Mouse (Mus musculus): ENCODE measurements around the gene Fubp3. TPM values are rescaled to one million over a fixed set of nuclear protein-coding genes. Genes with fewer than 3 reads are reported as not detected.

Fubp3 gene
- polyA plus RNA-seq, 1 experiment from 2014 or later: 102 TPM

DNA sequence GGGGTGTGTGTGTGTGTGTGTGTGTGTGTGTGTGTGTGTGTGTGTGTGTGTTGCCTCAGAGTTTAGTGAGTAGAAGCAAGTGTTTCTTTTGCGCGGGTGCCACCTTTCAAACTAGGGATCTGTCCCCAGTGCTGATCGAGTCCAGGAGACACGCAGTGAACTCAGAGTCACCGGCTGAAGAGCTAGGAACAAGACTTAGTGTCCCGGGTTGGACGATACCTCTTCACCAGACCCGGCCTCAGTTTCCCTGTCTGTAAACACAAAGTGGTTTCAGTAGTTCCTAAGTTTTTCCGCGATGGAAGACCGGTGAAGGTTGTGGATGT lies 69.0 kb downstream of the Fubp3 start:
- no peak for ATAC-seq (ENCODE audit: insufficient number of reproducible peaks, insufficient read depth, low FRiP score, low TSS enrichment, low read depth)
- H3K9ac ChIP-seq: no peak overlapping the region
- no peak overlapping the region; the same call in 1 of the 2 replicates for H3K4me2 ChIP-seq
- no peaks in the 10 kb centered on the region for H3K9me3 ChIP-seq
- peaks cover 100% of the 10 kb centered on the region for H3K27me3 ChIP-seq
- WGBS: under 1% methylated on average over 11 of the region's 11 CpGs
- peaks cover 39% of the 10 kb centered on the region for H3K4me1 ChIP-seq
- H3K4me3 ChIP-seq: 0 out of 2 replicates have a peak overlapping the region, but pooled peaks have one; percentile 20
- no peak overlapping the region for H3K27ac ChIP-seq
- no peaks in the 10 kb centered on the region for H3K36me3 ChIP-seq

DNA sequence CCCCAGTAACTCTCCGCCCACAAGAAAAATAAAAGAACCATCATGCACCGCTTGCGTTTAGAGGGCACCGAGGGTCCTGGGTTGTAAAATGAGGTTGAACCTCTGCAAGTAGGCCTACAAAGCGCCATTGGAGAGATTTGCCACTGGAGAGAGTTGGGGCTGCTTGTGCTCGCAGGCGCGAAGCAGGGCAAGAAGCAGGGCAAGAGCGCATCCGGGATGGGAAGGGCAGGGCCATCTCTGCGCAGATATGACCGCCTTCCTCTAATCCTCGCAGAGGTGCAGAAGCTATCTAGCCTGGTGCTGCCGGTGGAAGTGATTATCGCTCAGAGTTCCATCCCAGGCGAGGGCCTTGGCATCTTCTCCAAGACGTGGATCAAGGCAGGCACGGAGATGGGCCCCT lies 69.5 kb downstream of the Fubp3 start:
- Histone ChIP-seq H3K4me2 (no peak overlapping the region), H3K9ac (no peak overlapping the region), H3K36me3 (no peaks in the 10 kb centered on the region), H3K27ac (no peak overlapping the region), H3K27me3 (peaks cover 100% of the 10 kb centered on the region), H3K4me1 (peaks cover 34% of the 10 kb centered on the region), H3K4me3 (no peak overlapping the region), H3K9me3 (no peaks in the 10 kb centered on the region)
- ATAC-seq (ENCODE audit: insufficient number of reproducible peaks, insufficient read depth, low FRiP score, low TSS enrichment, low read depth): no peak
- 1% methylated on average over 18 of the region's 18 CpGs for WGBS

DNA sequence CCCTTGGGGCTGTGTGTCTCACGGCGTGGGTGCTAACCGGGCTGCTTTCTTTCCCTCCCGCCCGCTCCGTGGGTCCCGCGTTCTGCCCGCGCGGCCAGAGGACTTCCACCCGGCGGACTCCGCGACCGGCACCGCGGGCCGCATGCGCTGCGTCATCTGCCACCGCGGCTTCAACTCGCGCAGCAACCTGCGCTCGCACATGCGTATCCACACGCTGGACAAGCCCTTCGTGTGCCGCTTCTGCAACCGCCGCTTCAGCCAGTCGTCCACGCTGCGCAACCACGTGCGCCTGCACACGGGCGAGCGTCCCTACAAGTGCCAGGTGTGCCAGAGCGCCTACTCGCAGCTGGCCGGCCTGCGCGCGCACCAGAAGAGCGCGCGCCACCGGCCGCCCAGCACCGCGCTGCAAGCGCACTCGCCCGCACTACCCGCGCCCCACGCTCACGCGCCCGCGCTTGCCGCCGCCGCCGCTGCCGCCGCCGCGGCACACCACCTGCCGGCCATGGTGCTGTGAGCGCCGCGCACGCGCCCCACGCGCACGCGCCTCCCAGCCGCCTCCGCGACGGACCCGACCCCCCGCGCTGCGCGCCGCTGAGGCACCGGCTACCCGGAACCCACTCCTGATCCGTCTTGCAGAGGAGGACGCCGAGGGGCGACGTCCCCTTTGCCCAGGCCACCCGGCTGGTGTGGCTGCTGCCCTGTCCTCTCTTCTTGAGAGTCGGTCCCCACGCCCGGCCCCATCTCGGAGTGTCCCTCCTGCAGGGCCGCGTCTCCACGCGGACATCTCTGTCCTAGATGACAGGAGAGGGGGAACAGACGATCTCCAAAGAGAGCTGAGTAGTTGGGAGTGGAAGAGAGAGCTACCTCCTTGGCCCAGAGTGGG lies 81.8 kb downstream of the Fubp3 start:
- H3K9me3 ChIP-seq: peaks cover 4% of the 10 kb centered on the region; the same call in 1 of the 2 replicates
- H3K4me3 ChIP-seq: peak overlapping the region; percentile 62
- H3K4me1 ChIP-seq: peaks cover 12% of the 10 kb centered on the region
- peak overlapping the region; percentile 100 for H3K4me2 ChIP-seq
- H3K27me3 ChIP-seq: peaks cover 92% of the 10 kb centered on the region
- no peak for ATAC-seq (ENCODE audit: insufficient number of reproducible peaks, insufficient read depth, low FRiP score, low TSS enrichment, low read depth)
- WGBS: under 1% methylated on average over 80 of the region's 109 CpGs
- H3K9ac ChIP-seq: peak overlapping the region; percentile 55
- no peaks in the 10 kb centered on the region for H3K36me3 ChIP-seq
- no peak overlapping the region for H3K27ac ChIP-seq

DNA sequence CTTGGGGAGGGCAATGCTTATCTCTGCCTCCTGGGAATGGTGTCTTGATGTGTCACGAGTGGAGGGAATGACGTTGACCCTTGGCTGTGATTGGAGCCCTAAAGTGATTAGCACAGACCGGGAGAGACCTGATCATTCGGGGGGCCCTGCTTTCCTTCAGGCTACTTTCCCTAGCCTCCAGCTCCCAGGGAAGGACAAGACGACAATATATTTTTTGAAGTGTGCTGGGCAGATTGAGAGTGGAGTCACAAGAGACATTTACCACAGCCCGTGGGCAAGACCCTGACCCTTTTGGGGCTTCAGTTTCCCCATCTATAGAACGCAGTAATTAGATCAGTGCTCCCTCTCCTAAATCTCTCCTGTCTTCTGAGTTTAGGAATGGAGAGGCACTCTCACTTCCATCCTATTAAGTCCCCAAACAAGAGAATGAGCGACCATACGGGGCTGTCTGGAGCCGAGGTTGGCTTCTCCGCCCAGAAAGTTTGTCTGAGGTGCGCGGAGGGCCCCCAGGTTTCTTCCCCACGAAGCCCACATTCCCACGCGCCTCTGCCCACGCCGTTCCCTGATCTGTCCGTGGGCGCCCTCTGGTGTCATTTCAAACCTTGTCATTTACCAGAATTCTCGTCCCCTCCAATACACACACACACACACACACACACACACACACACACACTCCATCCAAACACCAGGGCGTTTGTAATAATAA lies 82.6 kb downstream of the Fubp3 start:
- WGBS: 4% methylated on average over 22 of the region's 22 CpGs
- Histone ChIP-seq H3K36me3 (no peaks in the 10 kb centered on the region), H3K4me2 (peak overlapping the region; percentile 100), H3K27me3 (peaks cover 89% of the 10 kb centered on the region), H3K4me1 (peaks cover 12% of the 10 kb centered on the region), H3K9ac (peak overlapping the region; percentile 55; the same call in 1 of the 2 replicates), H3K4me3 (peak overlapping the region; percentile 62), H3K27ac (no peak overlapping the region), H3K9me3 (peaks cover 5% of the 10 kb centered on the region; the same call in 1 of the 2 replicates)
- ATAC-seq (ENCODE audit: insufficient number of reproducible peaks, insufficient read depth, low FRiP score, low TSS enrichment, low read depth): no peak

DNA sequence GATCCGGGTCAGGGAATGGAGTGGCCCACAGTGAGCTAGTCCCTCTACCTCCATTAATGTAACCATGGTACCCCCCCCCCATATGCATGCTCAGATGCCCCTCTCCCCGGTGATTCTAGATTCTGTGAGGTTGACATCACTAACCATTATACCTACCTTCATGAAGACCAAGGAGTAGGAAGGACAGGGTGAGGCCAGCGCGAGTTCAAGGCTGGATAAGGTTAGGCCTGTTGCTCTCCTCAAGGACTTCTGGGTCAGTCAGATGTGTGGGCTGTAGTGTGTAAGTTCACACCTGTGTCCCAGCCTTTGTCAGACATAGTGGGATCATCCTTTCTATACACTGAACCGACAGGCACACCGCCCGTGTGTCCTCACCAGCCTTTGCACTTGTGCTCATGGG lies 83.9 kb downstream of the Fubp3 start:
- no peaks in the 10 kb centered on the region for H3K36me3 ChIP-seq
- no peak for ATAC-seq (ENCODE audit: insufficient number of reproducible peaks, insufficient read depth, low FRiP score, low TSS enrichment, low read depth)
- no peak overlapping the region for H3K4me3 ChIP-seq
- no peak overlapping the region for H3K4me2 ChIP-seq
- peaks cover 5% of the 10 kb centered on the region; the same call in 1 of the 2 replicates for H3K9me3 ChIP-seq
- H3K9ac ChIP-seq: no peak overlapping the region
- H3K27me3 ChIP-seq: peaks cover 77% of the 10 kb centered on the region
- H3K4me1 ChIP-seq: peaks cover 12% of the 10 kb centered on the region
- no peak overlapping the region for H3K27ac ChIP-seq
- WGBS: 80% methylated on average over 7 of the region's 7 CpGs

DNA sequence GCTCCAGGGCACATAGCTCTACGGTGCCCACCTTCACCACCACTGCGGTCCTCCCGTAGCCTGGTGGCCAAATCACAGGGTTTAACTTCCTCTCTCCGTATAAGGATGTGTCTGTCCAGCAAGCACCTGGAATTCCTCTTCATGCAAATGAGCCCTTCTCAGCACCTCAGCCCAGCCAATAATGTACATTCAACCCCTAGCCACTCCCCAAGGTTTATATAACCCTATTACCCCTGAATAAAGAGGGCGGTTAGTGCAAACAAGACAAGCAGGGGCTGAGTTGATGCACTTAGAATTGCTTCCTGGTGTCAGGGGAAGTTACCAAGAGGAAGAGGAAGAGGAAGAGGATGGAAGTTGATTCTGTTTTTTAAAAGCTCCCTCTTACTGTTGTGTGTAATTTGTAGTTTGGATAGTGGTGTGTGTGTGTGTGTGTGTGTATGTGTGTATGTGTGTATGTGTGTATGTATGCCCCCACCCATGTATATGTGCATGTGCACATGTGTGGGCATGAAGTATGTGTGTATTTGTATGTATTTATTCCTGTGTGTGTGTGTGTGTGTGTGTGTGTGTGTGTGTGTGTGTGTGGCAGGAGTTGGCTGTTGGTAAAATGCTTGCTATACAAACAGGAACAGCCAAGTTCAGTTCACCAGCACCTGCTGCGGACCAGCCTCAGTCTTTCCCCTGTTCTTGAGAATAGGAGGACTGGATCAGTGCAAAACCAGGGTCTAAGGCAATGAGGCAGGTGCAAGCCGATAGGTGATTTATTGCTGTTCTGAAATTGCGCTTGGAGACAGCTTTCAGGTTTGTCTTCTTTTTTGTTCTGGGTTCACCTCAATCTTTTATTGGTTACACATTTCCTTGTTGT lies 90.7 kb downstream of the Fubp3 start:
- no peaks in the 10 kb centered on the region for H3K36me3 ChIP-seq
- H3K4me2 ChIP-seq: no peak overlapping the region
- H3K4me1 ChIP-seq: no peaks in the 10 kb centered on the region
- no peak overlapping the region for H3K27ac ChIP-seq
- H3K9me3 ChIP-seq: peaks cover 5% of the 10 kb centered on the region; the same call in 1 of the 2 replicates
- no peak overlapping the region for H3K9ac ChIP-seq
- no peak overlapping the region for H3K4me3 ChIP-seq
- H3K27me3 ChIP-seq: peaks cover 17% of the 10 kb centered on the region
- no peak for ATAC-seq (ENCODE audit: insufficient number of reproducible peaks, insufficient read depth, low FRiP score, low TSS enrichment, low read depth)
- 58% methylated on average over 8 of the region's 8 CpGs for WGBS

DNA sequence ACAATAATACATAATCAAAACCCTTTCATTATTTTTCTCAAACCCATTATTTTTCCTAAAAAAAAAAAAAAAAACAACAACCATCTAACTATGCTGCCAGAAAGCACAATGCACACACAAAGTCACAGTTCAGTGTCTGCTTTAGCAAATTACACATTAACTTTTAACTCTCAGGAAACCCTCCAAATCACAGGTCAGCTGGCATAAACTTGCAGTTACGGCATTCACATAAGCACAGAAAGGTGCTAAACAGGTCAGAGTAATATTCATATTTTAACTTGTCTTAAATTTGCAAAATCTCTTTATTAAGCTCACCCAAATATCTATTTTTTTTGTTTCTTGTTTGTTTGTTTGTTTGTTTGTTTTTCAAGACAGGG lies 91.3 kb downstream of the Fubp3 start:
- H3K9ac ChIP-seq: no peak overlapping the region
- H3K4me1 ChIP-seq: no peaks in the 10 kb centered on the region
- H3K9me3 ChIP-seq: peaks cover 5% of the 10 kb centered on the region; the same call in 1 of the 2 replicates
- 83% methylated on average over 1 of the region's 1 CpGs for WGBS
- no peak overlapping the region for H3K4me3 ChIP-seq
- H3K4me2 ChIP-seq: no peak overlapping the region
- no peak for ATAC-seq (ENCODE audit: insufficient number of reproducible peaks, insufficient read depth, low FRiP score, low TSS enrichment, low read depth)
- no peaks in the 10 kb centered on the region for H3K36me3 ChIP-seq
- peaks cover 11% of the 10 kb centered on the region for H3K27me3 ChIP-seq
- H3K27ac ChIP-seq: no peak overlapping the region

Small RNA genes lying within 50 kb of the gene (microRNA-seq; reads per million reads assigned to microRNA genes)
- not detected for gene Mir6998

Other genes with a start within 250 kb of the Fubp3 start
- gene Ass1, start 102.4 kb upstream of the Fubp3 start, polyA plus RNA-seq (2015; fragmentation: Nextera tagmentation; extraction: Ambion mirVana): 14.1 and 15.3 TPM in 2 replicates
- 0.08 and 0.21 TPM in 2 replicates for gene Prdm12, start 67.4 kb downstream of the Fubp3 start, polyA plus RNA-seq (2015; fragmentation: Nextera tagmentation; extraction: Ambion mirVana)
- 77.0 and 83.8 TPM in 2 replicates for gene Exosc2, start 98.1 kb downstream of the Fubp3 start, polyA plus RNA-seq (2015; fragmentation: Nextera tagmentation; extraction: Ambion mirVana)
- 52.5 and 53.2 TPM in 2 replicates for gene Abl1, start 115.7 kb downstream of the Fubp3 start, polyA plus RNA-seq (2015; fragmentation: Nextera tagmentation; extraction: Ambion mirVana)
- gene Qrfp, start 237.9 kb downstream of the Fubp3 start, polyA plus RNA-seq (2015; fragmentation: Nextera tagmentation; extraction: Ambion mirVana): 0.14 and 0.22 TPM in 2 replicates